Mouse (Mus musculus): ENCODE data around the gene Nell2. TPM values are rescaled to one million over a fixed set of nuclear protein-coding genes. Genes with fewer than 3 reads are reported as not detected.

The Nell2 gene
- polyA plus RNA-seq, 1 experiment from 2014 or later, result 0.18 TPM

DNA sequence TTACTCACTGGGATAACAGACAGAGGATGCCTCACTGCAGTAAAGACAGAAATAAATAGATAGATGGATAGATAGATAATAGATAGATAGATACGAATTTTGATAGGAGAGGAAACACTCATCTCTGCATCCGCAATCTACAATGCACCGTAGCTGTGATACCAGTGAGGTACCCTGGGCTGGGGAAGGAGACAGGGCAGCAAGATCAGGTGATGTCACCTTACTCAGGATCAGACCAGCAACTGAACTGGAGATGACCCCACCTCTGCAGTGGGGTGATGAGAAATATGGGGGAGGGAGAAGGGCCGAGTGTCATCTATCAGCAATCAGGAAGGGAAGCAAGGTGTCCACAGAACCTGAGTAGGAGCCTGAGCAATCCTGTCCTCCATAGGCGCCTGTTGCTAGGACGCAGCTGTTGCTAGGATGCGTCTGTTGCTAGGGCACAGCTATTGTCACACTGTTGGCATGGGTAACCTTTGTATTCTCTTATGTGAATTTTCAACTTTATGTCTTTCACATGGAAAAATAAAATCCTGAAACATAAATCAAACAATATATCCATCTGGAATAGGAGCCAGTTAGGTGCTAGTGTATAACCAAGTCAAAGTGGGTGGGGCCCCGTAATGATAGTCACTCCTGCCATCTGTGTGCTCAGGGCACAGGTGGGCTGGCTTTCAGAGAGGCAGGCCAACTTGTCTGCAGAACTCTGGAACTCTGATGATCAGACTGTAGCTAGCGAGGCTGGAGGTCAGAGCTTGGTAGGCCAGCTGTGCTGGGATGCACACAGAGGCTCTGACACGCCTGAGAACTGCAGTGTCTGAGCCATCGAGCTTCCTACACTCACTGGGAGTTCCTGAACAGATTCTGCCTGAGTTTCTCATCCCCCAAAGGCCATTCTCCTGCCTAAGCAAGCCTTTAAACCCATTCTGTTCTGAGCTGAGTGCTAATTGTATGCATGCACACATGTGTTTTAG is 193.7 kb downstream of the Nell2 start:
- no peaks in the 10 kb centered on the region for H3K36me3 ChIP-seq (replicated peaks; ENCODE audit: insufficient read depth, low read length)
- no peak overlapping the region for H3K27ac ChIP-seq (ENCODE audit: low read depth)
- no peaks in the 10 kb centered on the region for H3K9me3 ChIP-seq (ENCODE audit: low read length)
- DNase-seq (no peak), ATAC-seq (no peak)
- H3K27me3 ChIP-seq (ENCODE audit: insufficient read depth, low read length), result no peaks in the 10 kb centered on the region
- no peak overlapping the region for H3K4me2 ChIP-seq (ENCODE audit: low read depth, low read length)
- TF ChIP-seq EP300 (IDR thresholded peaks at IDR 0.05; ENCODE audit: low read depth) (no peak), CTCF (IDR thresholded peaks at IDR 0.05; ENCODE audit: low read depth) (no peak)
- H3K4me3 ChIP-seq (ENCODE audit: low read depth, low read length), result no peak overlapping the region
- WGBS (ENCODE audit: insufficient replicate concordance), result 71% methylated on average over 11 of the region's 11 CpGs
- H3K4me1 ChIP-seq (ENCODE audit: insufficient read depth), result no peaks in the 10 kb centered on the region
- H3K9ac ChIP-seq (replicated peaks), result no peak overlapping the region

DNA sequence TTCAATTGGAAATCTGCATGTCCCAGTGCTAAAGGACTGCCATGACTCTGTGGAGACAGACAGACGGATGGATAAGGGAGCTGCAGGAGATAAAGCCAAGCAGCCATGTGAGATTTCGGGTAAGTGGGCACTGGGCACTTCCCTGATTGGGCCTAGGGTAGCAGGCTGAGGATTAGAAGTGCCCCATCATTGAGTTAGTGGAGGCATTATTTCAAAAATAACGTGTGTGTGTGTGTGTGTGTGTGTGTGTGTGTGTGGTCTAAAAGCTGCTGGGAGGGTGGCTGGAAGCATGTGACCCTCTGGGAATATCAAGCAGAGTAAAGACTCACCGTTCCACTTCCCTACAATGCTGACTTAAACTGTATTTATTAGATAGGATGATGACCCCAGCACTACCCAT is 195.1 kb downstream of the Nell2 start:
- H3K4me3 ChIP-seq (ENCODE audit: low read depth, low read length), result no peak overlapping the region
- H3K36me3 ChIP-seq (replicated peaks; ENCODE audit: insufficient read depth, low read length), result no peaks in the 10 kb centered on the region
- H3K9ac ChIP-seq (replicated peaks), result no peak overlapping the region
- ATAC-seq (no peak), DNase-seq (no peak)
- H3K4me2 ChIP-seq (ENCODE audit: low read depth, low read length), result no peak overlapping the region
- 70% methylated on average over 4 of the region's 4 CpGs for whole genome bisulfite sequencing (ENCODE audit: insufficient replicate concordance)
- no peak overlapping the region for H3K27ac ChIP-seq (ENCODE audit: low read depth)
- H3K4me1 ChIP-seq (ENCODE audit: insufficient read depth), result no peaks in the 10 kb centered on the region
- TF ChIP-seq EP300 (IDR thresholded peaks at IDR 0.05; ENCODE audit: low read depth) (no peak), CTCF (IDR thresholded peaks at IDR 0.05; ENCODE audit: low read depth) (no peak)
- H3K9me3 ChIP-seq (ENCODE audit: low read length), result no peaks in the 10 kb centered on the region
- no peaks in the 10 kb centered on the region for H3K27me3 ChIP-seq (ENCODE audit: insufficient read depth, low read length)

DNA sequence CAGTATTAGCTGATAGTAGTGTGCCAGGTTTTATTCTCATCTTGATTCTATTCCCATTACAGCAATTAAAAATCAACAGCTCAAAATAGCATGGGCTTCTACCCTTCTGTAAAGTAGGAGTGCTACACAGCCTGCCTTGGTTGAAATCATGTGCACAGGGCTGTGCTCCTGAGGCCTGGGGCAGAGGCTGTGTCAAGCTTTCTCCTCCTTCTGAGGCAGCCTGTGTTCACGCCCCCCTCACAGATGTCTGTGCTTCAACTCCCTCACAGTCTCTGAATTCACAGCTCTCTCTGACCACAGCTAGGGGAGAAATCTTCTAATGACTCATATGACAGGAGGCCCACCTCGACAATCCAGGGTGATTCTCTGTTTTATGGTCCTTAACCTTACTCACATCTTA is 197.4 kb downstream of the Nell2 start:
- H3K27ac ChIP-seq (ENCODE audit: low read depth), result no peak overlapping the region
- no peaks in the 10 kb centered on the region for H3K27me3 ChIP-seq (ENCODE audit: insufficient read depth, low read length)
- no peaks in the 10 kb centered on the region for H3K36me3 ChIP-seq (replicated peaks; ENCODE audit: insufficient read depth, low read length)
- no peaks in the 10 kb centered on the region for H3K9me3 ChIP-seq (ENCODE audit: low read length)
- WGBS (ENCODE audit: insufficient replicate concordance), result 64% methylated on average over 2 of the region's 2 CpGs
- no peaks in the 10 kb centered on the region for H3K4me1 ChIP-seq (ENCODE audit: insufficient read depth)
- no peak overlapping the region for H3K4me3 ChIP-seq (ENCODE audit: low read depth, low read length)
- TF ChIP-seq CTCF (IDR thresholded peaks at IDR 0.05; ENCODE audit: low read depth) (no peak), EP300 (IDR thresholded peaks at IDR 0.05; ENCODE audit: low read depth) (no peak)
- H3K4me2 ChIP-seq (ENCODE audit: low read depth, low read length), result no peak overlapping the region
- DNase-seq (no peak), ATAC-seq (no peak)
- no peak overlapping the region for H3K9ac ChIP-seq (replicated peaks)

GRCm38 (mm10) chr15:95322744-95323143 is 205.6 kb downstream of the Nell2 start:
- DNase-seq, result no peak
- Histone ChIP-seq H3K4me1 (ENCODE audit: insufficient read depth) (no peaks in the 10 kb centered on the region), H3K4me2 (ENCODE audit: low read depth, low read length) (no peak overlapping the region), H3K27me3 (ENCODE audit: insufficient read depth, low read length) (no peaks in the 10 kb centered on the region), H3K27ac (ENCODE audit: low read depth) (no peak overlapping the region), H3K36me3 (replicated peaks; ENCODE audit: insufficient read depth, low read length) (no peaks in the 10 kb centered on the region), H3K4me3 (ENCODE audit: low read depth, low read length) (no peak overlapping the region), H3K9ac (replicated peaks) (no peak overlapping the region), H3K9me3 (ENCODE audit: low read length) (no peaks in the 10 kb centered on the region)
- no peak for ATAC-seq
- TF ChIP-seq CTCF (IDR thresholded peaks at IDR 0.05; ENCODE audit: low read depth), result no peak
- TF ChIP-seq EP300 (IDR thresholded peaks at IDR 0.05; ENCODE audit: low read depth), result no peak
- 79% methylated on average over 2 of the region's 2 CpGs for WGBS (ENCODE audit: insufficient replicate concordance)

GRCm38 (mm10) chr15:95316626-95317025 is 211.7 kb downstream of the Nell2 start:
- no peak overlapping the region for H3K27ac ChIP-seq (ENCODE audit: low read depth)

GRCm38 (mm10) chr15:95314808-95315145 is 213.6 kb downstream of the Nell2 start:
- no peaks in the 10 kb centered on the region for H3K9me3 ChIP-seq (ENCODE audit: low read length)
- WGBS (ENCODE audit: insufficient replicate concordance), result 84% methylated on average over 5 of the region's 5 CpGs
- DNase-seq, result no peak
- H3K4me1 ChIP-seq (ENCODE audit: insufficient read depth), result no peaks in the 10 kb centered on the region
- no peaks in the 10 kb centered on the region for H3K27me3 ChIP-seq (ENCODE audit: insufficient read depth, low read length)
- no peak overlapping the region for H3K9ac ChIP-seq (replicated peaks)
- TF ChIP-seq EP300 (IDR thresholded peaks at IDR 0.05; ENCODE audit: low read depth), result no peak
- no peak overlapping the region for H3K27ac ChIP-seq (ENCODE audit: low read depth)
- H3K4me2 ChIP-seq (ENCODE audit: low read depth, low read length), result no peak overlapping the region
- no peak overlapping the region for H3K4me3 ChIP-seq (ENCODE audit: low read depth, low read length)
- H3K36me3 ChIP-seq (replicated peaks; ENCODE audit: insufficient read depth, low read length), result no peaks in the 10 kb centered on the region
- no peak for ATAC-seq

More at GRCm38 (mm10) chr15:95316626-95317025, 211.7 kb downstream of the Nell2 start:
- no peak overlapping the region for H3K9ac ChIP-seq (replicated peaks)
- H3K4me2 ChIP-seq (ENCODE audit: low read depth, low read length), result no peak overlapping the region
- DNase-seq, result no peak
- no peaks in the 10 kb centered on the region for H3K27me3 ChIP-seq (ENCODE audit: insufficient read depth, low read length)
- H3K9me3 ChIP-seq (ENCODE audit: low read length), result no peaks in the 10 kb centered on the region
- no peaks in the 10 kb centered on the region for H3K36me3 ChIP-seq (replicated peaks; ENCODE audit: insufficient read depth, low read length)
- H3K4me3 ChIP-seq (ENCODE audit: low read depth, low read length), result no peak overlapping the region
- TF ChIP-seq EP300 (IDR thresholded peaks at IDR 0.05; ENCODE audit: low read depth), result no peak
- no peak for TF ChIP-seq CTCF (IDR thresholded peaks at IDR 0.05; ENCODE audit: low read depth)
- no peak for ATAC-seq
- H3K4me1 ChIP-seq (ENCODE audit: insufficient read depth), result no peaks in the 10 kb centered on the region
- 52% methylated on average over 4 of the region's 4 CpGs for WGBS (ENCODE audit: insufficient replicate concordance)

All from liver, postnatal 0 days (tissue).